Mouse (Mus musculus) cerebellum, adult 9-11 months (tissue): ENCODE data around the gene Txn1.

Experiments
- DNase-seq: peaks from one replicate; pipeline ENCODE4 v3.0.0; 2022

Txn1 gene

DNA sequence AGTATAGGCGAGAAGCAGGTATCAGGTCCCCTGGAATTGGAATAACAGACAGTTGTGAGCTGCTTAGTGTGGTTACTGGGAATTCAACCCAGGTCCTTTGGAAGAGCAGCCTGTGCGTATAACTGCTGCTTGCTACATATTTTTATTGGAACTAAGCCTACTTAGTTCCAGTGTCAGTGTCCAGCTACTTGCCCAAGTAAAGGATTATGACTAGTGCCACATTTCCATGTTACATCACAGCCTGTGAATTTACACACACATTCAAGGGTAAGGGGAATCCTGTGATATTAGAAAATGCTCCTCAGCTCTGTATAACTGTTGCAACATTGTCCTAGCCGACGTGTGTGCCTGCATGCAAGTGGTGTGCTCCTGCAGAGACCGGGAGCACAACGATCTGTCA is 18.9 kb downstream of the Txn1 start:
- no peak for DNase-seq

DNA sequence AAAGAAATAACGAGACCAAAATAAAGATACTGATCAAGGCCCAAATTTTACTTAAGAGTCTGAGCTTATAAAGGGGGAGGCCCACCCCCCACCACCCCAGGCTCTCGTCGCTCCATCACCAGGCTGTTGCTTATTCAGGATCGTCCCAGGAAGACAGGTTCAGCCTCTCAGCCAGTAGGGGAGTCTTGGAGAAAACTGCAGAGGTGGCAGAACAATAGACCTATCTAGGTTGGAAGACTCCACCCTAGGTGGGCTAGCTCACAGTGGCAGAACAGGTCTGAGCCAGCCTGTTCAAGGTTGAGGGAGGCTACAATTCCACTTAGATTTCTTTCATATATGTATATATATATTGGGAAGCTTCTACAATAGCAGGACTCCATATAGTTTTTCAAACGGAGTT is 22.0 kb downstream of the Txn1 start:
- no peak for DNase-seq

DNA sequence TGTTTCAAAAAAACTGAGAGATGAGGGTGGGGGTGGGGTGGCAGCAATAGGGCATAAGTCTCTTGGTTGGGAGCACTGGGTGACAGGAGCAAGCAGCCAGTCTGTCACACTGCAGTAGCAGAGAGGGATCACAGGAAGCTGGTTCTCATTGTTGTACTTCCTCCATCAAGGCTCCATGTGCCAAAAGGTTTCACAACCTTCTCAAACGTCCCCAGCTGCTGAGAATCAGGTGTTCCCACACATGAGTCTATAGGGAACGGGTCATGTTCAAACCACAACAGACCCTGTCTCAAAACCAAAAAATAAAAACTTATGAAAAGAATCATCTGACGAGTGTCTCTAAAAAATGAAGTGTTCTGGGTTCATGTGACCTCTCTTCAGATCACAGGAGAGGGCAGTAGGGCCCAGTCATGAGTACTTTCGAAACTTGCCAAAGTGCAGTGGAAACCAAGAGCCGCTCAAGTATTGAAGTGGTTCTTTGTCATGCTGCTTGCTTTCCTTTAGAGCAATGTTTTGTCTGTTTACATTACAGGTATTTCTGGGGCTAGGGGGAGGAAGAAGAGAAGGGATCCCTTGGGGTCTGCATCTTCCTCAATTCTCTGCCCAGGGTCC is 25.5 kb downstream of the Txn1 start:
- DNase-seq, result no peak

DNA sequence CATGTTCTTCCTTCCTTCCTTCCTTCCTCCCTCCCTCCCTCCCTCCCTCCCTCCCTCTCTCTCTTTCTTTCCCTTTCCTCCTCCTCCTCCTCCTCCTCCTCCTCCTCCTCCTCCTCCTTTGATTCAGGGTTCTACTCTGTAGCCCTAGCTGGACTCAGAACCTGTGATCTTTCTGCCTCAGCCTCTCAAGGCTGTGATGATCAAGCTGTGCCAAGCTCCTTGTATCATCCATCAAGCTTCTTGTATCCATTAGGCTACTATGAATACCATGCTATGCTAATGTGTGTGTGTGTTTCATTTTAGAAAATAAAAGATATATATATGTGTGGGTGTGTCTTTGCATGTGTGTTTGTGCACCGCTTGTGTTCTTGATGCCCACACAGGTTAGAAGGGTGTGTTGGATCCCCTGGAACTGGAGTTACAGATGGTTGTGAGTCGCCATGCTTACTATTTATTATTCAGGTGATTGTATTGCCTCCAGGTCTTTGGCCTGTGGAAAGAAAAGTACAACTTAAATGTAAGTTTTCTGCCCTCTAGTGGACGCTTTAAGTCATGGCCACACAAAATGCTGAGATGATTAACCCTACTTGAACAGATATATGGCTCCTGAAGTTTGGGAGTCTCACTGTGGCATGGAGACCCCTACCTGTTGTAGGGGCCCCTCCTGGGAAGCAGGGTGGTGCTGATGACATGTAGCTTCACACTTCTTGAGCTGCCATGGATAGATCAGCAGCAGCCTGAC is 28.6 kb downstream of the Txn1 start:
- peak; percentile 16 for DNase-seq

DNA sequence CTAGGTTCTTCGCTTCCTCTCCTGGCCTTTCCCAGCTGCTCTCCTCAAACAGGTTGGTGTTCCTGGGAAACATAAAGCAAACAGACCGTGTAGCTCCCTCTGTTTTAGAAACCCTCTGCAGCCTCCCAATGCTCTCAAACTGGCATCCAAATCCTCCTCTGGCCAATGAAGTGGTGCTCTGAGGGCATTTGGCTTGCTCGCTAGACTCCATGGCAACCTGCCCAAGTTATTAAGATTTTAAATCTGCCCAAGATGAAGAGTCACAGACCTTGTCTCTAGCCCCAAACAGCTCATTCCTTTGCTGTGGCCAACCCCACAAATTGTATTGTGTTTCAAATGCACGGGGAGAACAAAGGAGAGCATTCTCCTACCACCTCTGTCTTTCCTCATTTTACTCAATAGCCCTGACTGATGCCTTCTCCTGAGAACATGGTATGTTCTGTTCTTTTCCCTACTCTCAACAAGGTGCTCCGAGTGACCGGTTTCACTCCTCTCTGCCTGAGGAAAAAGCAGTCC is 31.6 kb downstream of the Txn1 start:
- peak; percentile 11 for DNase-seq

DNA sequence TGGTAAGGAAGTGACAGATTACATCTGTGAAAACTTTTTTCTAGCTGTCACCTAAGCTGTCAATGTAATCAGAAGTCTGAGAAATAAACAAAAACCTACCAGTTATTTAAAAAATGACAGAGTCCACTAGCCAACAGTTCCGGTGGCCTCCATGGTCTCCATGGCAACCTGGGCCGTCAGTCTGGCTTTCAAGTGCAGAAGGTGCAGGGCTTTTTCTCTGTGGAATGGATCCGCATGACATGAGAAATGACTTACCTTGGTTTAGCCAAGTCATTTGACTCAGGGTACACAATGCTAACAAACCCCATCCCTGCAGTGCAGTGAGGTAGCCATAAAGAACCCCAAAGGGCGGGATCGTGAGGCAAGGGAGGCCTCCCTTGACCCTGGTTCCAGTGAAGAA is 34.0 kb downstream of the Txn1 start:
- no peak for DNase-seq

DNA sequence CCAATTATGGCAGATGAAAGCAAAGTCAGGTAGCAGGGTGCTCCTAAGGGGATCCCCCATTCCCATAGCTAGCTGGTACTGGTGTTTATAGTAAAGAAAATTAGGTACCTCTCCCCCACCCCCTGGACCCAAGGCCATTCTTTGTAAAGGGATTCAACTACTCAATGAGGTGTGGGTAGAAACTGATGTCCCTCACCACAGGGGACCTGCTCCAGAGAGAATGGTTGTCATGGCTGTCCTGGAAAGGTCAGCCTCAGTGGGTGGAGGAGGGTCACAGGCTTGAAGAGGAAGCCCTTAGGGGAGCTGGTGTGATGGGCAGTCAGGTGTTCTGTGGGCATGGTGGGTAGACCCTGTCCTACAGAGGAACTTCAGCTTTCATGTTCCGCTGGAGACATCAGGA is 35.7 kb downstream of the Txn1 start:
- no peak for DNase-seq

DNA sequence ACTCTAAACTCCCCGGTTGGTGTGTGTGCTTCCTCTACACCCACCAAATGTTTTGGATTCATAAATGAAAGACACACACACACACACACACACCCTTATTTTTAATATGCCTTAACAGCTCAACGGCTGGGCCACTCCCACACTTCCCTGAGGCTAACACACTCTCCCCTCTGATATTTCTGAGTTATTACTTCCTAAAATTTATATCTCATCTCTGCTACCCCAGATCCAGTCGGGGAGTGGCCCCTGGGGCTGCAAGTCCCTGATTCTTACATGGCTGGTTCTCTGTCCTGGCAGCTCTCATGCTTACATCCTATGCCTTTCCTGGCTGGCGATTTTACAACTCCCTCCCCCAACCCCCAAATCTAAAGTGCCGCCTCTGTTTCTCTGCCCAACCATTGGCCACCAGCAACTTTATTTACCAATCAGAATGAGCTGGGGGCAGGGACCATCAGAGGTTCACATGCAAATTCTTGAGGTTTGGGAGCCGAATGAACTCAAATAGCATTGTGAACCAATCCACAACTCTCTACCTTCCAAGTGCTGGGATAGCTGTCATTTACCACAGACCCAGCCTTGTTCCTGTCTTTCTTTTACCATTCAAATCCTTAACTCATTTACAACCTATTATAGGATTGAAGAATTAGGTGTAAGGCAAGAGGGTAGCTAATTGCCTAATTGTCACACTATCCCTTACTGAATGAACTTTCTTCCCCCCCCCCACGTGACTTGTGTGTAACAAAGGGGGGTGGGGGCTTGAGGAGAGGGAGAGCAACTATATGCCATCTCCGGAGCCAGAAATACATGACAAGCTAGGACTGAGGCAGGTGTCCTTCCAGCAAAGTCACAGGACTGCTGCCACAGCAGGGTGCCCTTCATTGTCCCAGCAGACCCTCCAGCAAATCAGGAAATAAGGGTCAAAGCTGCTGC is 36.5 kb downstream of the Txn1 start:
- no peak for DNase-seq

DNA sequence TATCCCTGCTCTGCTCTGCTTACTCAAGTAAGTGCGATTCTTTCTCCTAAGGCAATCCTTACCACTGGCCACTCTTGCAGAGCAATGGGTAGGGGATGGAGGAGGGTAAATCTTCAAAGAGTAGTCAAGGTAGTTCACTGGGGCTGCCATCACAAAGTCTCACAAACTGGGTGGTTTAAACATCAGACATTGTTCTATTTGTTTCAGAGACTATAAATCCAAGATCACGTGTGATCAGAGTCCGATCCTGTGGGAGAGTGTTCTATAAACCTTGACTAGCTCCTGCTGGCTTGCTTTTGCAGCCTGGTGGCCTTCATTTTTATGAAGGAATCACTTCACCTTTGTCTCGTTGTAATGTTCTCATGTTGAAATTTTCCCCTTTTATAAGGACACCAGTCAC is 39.5 kb downstream of the Txn1 start:
- DNase-seq, result no peak

DNA sequence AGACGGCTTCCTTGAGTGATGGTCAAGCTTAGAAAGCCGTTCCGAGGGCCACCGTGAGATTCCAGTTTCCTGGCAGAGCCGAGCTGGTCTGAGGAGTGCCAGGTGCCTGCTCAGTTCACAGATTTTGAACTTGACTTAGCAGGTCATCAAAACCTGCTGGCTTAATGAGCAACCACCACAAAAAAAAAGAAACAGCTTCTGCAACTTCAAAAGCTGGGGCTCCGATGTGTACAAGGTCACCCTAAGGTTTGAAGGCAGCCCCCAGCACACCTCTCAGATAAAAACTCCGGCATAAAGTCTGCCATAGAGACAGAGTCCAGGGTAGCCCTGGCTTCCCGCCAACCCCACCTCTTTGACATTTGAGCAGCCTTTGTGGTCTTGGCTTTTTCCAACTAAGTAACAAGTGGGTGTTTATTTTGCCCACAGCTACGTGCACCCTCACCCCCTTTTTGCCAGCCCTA is 40.0 kb downstream of the Txn1 start, which contains the start of gene D630039A03Rik:
Gene D630039A03Rik (minus strand): TSS at position 97 of the 461 bp plus-strand sequence.
- DNase-seq, result peak; percentile 40

DNA sequence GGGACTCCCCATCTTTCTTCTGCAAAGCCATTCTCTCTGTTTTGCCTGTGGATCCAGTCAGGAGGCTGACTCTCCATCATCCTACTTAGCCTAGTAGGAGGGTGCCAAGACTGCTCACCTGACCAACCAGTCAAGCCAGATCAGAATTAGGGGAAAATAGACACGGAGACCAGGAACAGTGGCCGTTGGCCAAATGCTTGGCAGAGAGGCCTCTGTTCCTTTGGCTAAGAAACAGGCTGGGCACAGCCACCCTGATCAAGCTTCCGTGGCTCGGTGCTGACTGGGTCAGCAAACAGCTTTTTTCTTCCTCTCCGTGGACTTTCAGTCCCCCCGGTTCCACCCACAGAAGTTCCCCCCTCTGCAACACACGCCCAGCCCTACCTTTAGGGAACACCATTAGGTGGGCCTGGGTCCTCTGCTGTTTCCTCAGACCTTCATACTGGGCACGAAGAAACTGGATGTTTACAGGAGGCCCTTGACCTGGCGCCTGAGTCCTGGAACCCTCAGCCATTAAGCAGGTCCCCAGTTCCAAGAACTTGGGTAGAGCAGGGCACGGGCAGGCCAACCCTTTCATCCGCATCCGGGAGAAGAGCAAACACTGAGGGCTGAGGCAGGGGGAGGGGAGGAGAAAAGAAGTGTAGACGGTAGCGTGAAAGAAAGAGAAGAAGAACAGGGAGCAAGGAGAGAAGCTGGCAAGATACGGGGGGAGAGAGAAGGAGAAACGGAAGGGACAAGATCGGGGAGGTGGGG is 40.8 kb downstream of the Txn1 start:
- peak; percentile 87 for DNase-seq

DNA sequence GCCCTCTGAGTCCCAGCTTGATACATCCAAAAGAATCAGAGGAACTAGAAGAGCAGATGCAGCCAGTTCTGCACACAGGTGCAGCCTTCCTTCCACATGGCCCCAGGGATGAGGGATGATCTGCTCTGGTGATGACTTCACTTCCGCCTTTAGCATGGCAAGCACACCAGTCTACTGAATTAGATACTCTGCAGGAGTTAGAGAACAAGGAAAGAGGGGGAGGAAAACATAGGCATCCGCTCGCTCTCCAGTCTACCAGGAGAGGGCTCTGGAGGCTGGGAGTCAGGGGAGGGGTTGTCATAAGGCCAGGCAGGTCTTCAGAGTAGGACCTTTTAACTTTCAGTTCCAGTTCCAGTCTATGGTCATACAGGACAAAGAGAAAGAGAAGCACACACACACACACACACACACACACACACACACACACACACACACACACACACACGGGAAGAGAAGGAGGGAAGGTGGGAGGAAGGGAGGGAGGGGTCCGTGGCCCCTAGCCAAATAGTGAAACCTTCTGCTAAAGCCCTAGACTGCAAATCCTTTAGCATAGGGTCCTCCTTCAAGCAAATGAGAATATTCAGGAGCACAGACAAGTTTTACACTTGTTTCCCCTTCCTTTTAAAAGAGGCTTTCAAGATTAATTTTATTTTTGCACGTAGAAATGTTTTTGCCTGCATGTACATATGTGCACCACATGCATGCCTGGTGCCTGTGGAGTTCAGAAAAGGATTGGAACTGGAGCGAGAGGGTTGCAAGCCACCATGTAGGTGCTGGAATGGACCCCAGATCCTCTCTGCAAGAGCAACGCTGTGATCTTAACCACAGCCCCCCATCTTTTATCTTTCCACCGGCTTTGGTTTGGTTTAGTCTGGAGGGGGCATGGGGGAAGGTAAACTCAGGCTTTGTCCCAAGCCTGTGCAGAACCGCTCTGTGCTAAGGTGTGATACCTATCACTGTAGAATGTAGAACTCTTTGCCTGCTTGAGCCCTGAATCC is 41.7 kb downstream of the Txn1 start:
- DNase-seq, result peak; percentile 22

DNA sequence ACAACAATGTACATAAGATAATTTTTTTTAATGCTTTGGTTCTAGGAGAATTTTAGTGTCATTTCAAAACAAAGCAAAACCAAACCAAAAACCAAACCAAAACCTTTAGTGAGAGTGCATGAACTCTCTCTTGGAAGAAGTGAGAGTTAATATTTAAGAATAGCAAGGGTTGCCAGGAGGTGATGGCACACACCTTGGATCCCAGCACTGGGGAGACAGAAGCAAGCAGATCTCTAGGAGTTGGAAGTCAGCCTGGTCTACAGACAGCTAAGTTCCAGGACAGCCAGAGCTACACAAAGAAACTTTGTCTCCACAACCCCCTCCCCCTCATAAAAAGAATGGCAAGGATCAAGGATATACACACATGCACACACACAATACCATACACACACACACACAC is 43.2 kb downstream of the Txn1 start:
- DNase-seq, result no peak

DNA sequence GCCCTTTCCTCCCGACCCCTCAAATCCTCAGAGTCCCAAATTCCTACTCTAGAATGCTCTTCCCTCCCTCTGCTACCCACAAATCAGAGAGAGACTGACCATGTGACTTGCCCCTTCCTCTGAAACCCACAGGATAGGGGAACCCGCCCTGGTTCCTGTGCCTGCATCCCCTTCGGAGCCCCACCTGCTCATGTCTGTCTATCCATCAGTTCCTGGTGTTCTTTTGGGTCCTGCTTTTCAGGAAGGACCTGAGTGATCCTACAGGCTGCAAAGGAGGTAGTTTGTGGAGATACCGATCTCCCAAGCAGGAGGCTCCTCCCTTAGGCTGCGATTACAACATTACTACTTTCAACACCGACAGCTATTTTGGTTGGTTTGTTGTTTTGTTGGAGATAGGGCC is 47.4 kb downstream of the Txn1 start:
- no peak for DNase-seq

DNA sequence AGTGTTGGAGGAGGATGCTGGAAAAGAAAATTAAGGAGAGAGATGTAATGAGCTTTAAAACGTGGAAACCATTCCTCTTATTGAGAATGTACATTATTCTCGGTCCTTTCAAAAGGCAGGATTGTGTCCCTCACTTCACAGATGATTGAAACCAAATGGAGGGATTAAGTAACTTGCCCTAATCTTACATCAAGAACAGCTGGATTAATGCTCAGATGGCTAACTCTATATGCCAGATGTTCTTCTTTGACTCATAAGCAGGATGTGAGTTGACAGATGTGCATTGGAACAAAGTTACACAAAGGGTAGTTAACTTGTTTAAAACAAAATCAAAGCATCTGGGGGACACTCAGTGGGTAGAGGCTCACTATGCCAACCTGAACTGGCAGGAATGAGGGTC is 49.5 kb downstream of the Txn1 start:
- DNase-seq, result no peak

DNA sequence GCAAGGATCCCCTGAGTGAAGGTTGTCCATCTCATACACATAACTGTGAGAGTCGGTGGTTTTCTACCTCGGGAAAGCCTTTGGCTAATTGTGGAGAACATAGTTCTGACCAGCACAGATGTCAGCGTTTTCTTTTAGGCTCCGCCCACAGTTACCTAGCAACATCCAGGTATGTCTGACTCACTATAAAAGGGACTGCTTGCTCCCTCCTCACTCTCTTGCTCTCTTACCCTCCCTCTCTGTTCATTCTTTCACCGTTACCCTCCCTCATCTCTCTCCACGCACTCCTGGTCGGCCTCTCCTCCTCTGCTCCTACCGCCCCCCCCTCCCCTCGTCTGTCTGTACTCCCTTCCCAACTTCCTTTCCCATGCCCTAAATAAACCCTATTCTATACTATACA is 51.6 kb downstream of the Txn1 start:
- DNase-seq, result no peak

DNA sequence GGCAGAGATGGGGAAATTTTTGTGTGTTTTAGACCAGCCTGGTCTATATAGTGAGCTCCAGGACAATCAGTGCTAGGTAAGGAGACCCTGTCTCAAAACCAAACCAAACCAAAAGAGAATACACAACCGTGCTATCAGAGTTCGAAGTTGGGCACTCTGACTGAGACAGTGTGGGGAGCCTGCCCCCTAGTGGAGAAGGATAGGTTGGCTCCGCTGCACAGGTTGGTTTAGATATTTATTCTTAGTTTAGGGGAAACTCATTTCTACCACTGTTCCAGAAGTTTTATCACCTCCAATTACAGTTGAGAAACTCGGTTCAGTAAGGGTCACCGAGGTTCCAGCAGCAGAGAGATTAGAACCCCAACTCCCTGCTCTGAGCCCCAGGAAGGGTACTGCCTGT is 52.0 kb downstream of the Txn1 start:
- DNase-seq, result peak; percentile 17

DNA sequence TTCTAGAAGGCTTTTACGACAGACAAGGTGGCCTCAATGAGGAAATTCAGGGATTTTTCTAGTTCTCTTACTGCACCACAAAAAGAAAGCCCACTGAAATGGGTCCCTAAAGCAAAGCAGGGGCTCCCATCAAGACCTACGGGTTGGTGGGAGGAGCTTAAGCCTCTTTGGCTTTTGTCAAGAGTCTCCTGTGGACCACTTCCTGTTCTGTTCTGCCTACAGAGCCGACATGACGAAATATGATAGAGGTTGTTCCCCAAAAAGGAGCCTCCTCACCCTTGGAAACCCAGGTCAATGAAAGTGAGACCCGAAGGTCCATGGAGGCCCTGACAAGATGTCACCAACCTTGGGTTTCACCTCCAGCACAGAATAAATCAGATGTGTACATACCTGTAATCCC is 53.6 kb downstream of the Txn1 start:
- no peak for DNase-seq

DNA sequence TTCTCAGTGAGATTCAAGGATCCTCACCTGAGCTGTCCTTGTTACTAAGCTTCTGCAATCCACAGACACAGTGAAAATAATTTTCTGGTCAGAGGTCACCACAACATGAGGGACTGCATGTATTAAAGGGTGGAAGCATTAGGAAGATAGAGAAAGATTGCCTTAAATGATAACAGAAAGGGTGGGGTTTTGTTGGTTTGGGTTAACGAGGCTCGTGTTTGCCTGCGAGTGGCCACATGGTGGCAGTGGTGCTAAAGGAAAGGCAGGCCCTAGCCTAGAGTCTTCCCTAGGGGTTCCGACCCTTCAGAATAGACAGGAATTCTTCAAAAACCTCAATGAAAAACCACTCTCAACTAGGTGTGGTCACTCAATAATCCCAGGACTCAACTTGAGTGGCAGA is 55.0 kb downstream of the Txn1 start:
- DNase-seq, result no peak

DNA sequence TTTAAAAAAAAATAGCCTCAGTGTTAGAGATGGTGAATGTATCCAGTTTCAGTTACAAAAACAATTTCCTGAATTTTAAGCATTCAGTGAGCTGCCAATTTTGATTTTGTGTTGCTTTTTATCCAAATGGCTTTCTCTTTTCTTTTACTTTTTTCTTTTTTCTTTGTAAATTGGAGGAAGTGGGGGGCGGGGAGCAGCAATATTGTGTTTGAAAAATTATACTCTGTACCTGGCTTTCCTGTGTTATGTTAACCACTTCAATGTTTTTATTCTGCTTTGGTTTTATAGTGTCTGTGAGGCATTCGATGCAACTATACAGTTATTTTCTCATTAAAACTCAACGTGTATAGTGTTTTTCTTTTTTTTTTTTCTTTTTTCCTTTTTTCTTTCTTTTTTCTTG is 59.6 kb downstream of the Txn1 start:
- DNase-seq, result no peak

DNA sequence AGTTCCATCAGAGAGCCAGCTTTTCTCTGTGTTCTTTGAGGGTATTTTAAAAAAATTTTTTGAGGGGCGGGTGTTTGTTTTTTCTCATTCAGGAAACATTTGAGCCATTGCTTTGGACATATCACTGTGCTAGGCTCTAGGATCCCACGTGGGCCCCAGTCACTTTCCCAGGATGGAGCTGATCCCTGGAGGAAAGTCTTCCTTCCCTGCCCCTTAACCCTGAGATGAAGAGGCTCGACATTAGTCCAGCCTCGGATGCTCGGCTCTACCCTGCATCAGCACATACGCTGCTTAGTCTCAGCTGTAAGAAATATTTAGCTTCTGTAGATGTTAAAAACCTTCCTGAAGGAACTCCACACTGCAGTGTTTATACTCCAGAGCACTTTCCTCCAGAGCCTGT is 60.3 kb downstream of the Txn1 start:
- no peak for DNase-seq
